18 mouse cellular contexts compared by ENCODE assay signal in the genomic region with DNA sequence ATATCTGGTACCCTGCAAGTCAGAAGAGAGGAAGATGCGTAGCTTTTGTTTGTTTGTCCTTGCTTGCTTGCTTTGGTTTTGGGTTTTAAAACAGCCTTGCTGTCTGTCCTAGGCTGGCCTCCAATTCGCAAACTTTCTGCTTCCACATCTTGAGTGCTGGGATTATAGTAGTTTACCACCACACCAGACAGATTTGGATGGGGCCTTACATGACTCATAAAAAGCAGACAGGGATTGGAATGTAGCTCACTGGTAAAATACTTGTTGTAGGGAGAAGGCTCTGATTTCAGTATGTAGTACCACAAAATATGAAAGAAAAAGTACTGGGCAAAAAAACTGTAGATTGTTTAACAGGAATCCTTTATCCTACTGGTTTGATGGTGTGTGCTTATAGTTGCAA.
"Had no signal": no experiment of that assay in that cellular context is flagged by ENCODE, and none has a peak within 500 bp of the region (broad histone marks: within the 10 kb centered on the region; RNA-seq: fewer than 3 reads in every experiment).

No protein-coding gene starts in this region.

- H3K27me3 ChIP-seq: lung, embryonic 15.5 days; megakaryocyte, embryonic 14.5 days; midbrain, embryonic 13.5 days; neural tube, embryonic 13.5 days; neural tube, embryonic 15.5 days; stomach, embryonic 15.5 days had no signal

- H3K4me3 ChIP-seq: lung, embryonic 15.5 days; megakaryocyte, embryonic 14.5 days; midbrain, embryonic 13.5 days; myocyte; neural tube, embryonic 13.5 days; neural tube, embryonic 15.5 days; stomach, embryonic 15.5 days had no signal

- H3K27ac ChIP-seq: lung, embryonic 15.5 days; macrophage; midbrain, embryonic 13.5 days; neural tube, embryonic 13.5 days; neural tube, embryonic 15.5 days; stomach, embryonic 15.5 days; stomach, postnatal 0 days had no signal

- H3K9me3 ChIP-seq: lung, embryonic 15.5 days; megakaryocyte, embryonic 14.5 days; midbrain, embryonic 13.5 days; neural tube, embryonic 13.5 days; neural tube, embryonic 15.5 days; stomach, embryonic 15.5 days had no signal

- DNase-seq: liver, postnatal 0 days; lung, adult 2 months; lung, postnatal 14 days; lung, postnatal 36 days; retina, postnatal 1 day; right cerebral cortex, postnatal 14 days; thymus, adult 2 months; thymus, postnatal 25 days; thymus, postnatal 4 days had no signal

- H3K4me1 ChIP-seq: lung, embryonic 15.5 days; megakaryocyte, embryonic 14.5 days; midbrain, embryonic 13.5 days; neural tube, embryonic 13.5 days; neural tube, embryonic 15.5 days; stomach, embryonic 15.5 days had no signal
